Mouse (Mus musculus) spleen, adult 2 months (tissue): Measurements from ENCODE around the gene Fzd10.

Source experiments
- CTCF ChIP-seq: fragments of 200-500 bp; IDR thresholded peaks from 2 replicates; pipeline ENCODE4 v1.5.1; 2011; ENCODE audit warnings: mild to moderate bottlenecking, inconsistent platforms; ENCODE audit not compliant: insufficient read depth, insufficient read length, insufficient replicate concordance; ENCODE audit errors: extremely low read depth
- POLR2A ChIP-seq: fragments of 200-500 bp; IDR thresholded peaks from 2 replicates; pipeline ENCODE4 v1.6.1; 2011; ENCODE audit warnings: low read depth, low read length, inconsistent platforms

DNA sequence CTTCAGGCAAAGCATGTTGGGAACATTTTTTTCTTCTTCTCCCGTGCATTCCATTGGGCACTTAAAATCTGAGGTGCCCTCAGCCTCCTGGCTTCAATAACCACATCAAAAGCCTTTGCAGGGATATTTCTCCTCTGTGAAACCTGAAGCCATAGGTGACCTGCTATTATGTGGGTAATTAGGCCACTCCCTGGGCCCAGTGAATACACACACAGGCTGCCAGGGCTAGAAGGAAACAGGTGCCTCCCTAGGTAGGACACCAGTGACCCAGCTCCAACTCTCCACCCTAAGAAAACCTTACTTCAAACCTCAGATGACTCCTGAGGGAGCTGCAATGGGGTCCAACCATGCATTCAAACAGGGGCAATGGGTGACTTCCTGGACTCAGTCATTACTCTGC, 11.4 kb upstream of the Fzd10 start:
- TF ChIP-seq CTCF = no peak
- no peak for TF ChIP-seq POLR2A
